Mouse (Mus musculus): ENCODE data around the gene Axl. TPM values are rescaled to one million over a fixed set of nuclear protein-coding genes. Genes with fewer than 3 reads are reported as not detected.
A peak's percentile ranks its signal among the peaks of the same experiment; 100 is the strongest.

The Axl gene
- total RNA-seq (2014; rRNA removed) = 22.2 and 28.1 TPM in 2 replicates
- 16.5 and 20.7 TPM in 2 replicates for polyA plus RNA-seq (2015; fragmentation: Nextera tagmentation; extraction: Ambion mirVana)

- Histone ChIP-seq H3K27me3 (ENCODE audit: insufficient read depth, low read length) (no peaks in the 10 kb centered on the region; the same call in 1 of the 2 replicates), H3K9ac (replicated peaks; ENCODE audit: low read length, poor library complexity, severe bottlenecking) (peak within 1 kb of the TSS; percentile 44), H3K9me3 (ENCODE audit: low read length) (no peaks in the 10 kb centered on the region), H3K27ac (ENCODE audit: low read depth, low read length) (peak within 1 kb of the TSS; percentile 32; the same call in 1 of the 2 replicates), H3K36me3 (ENCODE audit: insufficient read depth, low read length) (no peaks in the 10 kb centered on the region), H3K4me3 (ENCODE audit: low read depth, low read length) (peak within 1 kb of the TSS; percentile 33), H3K4me2 (ENCODE audit: low read depth, low read length, poor library complexity, severe bottlenecking) (peak within 1 kb of the TSS; percentile 61), H3K4me1 (ENCODE audit: insufficient read depth, low read length) (no peaks in the 10 kb centered on the region)
- WGBS = 2% methylated on average over 22 of the region's 30 CpGs
- no peak for TF ChIP-seq CTCF (IDR thresholded peaks at IDR 0.05)
- DNase-seq (ENCODE audit: low spot score) = peak; percentile 63
- peak; percentile 78 for ATAC-seq (ENCODE audit: low FRiP score)
Measured at GRCm38 (mm10) chr7:25788220-25789128, at the start of gene Axl. Gene Axl (minus strand): TSS chr7:25788705.

- ATAC-seq (ENCODE audit: low FRiP score) (no peak), DNase-seq (ENCODE audit: low spot score) (no peak)
- H3K27me3 ChIP-seq (ENCODE audit: insufficient read depth, low read length) = no peaks in the 10 kb centered on the region
- no peak for TF ChIP-seq CTCF (IDR thresholded peaks at IDR 0.05)
- H3K4me3 ChIP-seq (ENCODE audit: low read depth, low read length) = no peak overlapping the region
- no peak overlapping the region for H3K9ac ChIP-seq (replicated peaks; ENCODE audit: low read length, poor library complexity, severe bottlenecking)
- WGBS = 80% methylated on average over 10 of the region's 10 CpGs
- H3K27ac ChIP-seq (ENCODE audit: low read depth, low read length) = no peak overlapping the region
- H3K4me2 ChIP-seq (ENCODE audit: low read depth, low read length, poor library complexity, severe bottlenecking) = no peak overlapping the region
- H3K36me3 ChIP-seq (ENCODE audit: insufficient read depth, low read length) = no peaks in the 10 kb centered on the region
- H3K4me1 ChIP-seq (ENCODE audit: insufficient read depth, low read length) = no peaks in the 10 kb centered on the region
- no peaks in the 10 kb centered on the region for H3K9me3 ChIP-seq (ENCODE audit: low read length)
Measured at GRCm38 (mm10) chr7:25835188-25835891, 46.8 kb upstream of the Axl start.

- DNase-seq (ENCODE audit: low spot score) (no peak), ATAC-seq (ENCODE audit: low FRiP score) (no peak)
- Histone ChIP-seq H3K36me3 (ENCODE audit: insufficient read depth, low read length) (no peaks in the 10 kb centered on the region), H3K9ac (replicated peaks; ENCODE audit: low read length, poor library complexity, severe bottlenecking) (no peak overlapping the region), H3K27ac (ENCODE audit: low read depth, low read length) (no peak overlapping the region), H3K27me3 (ENCODE audit: insufficient read depth, low read length) (no peaks in the 10 kb centered on the region), H3K4me1 (ENCODE audit: insufficient read depth, low read length) (no peaks in the 10 kb centered on the region), H3K4me3 (ENCODE audit: low read depth, low read length) (no peak overlapping the region), H3K9me3 (ENCODE audit: low read length) (no peaks in the 10 kb centered on the region), H3K4me2 (ENCODE audit: low read depth, low read length, poor library complexity, severe bottlenecking) (no peak overlapping the region)
- TF ChIP-seq CTCF (IDR thresholded peaks at IDR 0.05) = no peak
- 79% methylated on average over 10 of the region's 10 CpGs for WGBS
Measured at GRCm38 (mm10) chr7:25831557-25832530, 43.3 kb upstream of the Axl start.

GRCm38 (mm10) chr7:25830251-25830650, 41.7 kb upstream of the Axl start:
- no peaks in the 10 kb centered on the region for H3K9me3 ChIP-seq (ENCODE audit: low read length)
- TF ChIP-seq CTCF (IDR thresholded peaks at IDR 0.05) = no peak
- WGBS = 62% methylated on average over 2 of the region's 2 CpGs
- H3K36me3 ChIP-seq (ENCODE audit: insufficient read depth, low read length) = no peaks in the 10 kb centered on the region
- H3K27ac ChIP-seq (ENCODE audit: low read depth, low read length) = no peak overlapping the region
- DNase-seq (ENCODE audit: low spot score) (no peak), ATAC-seq (ENCODE audit: low FRiP score) (no peak)
- H3K4me2 ChIP-seq (ENCODE audit: low read depth, low read length, poor library complexity, severe bottlenecking) = no peak overlapping the region
- no peaks in the 10 kb centered on the region for H3K27me3 ChIP-seq (ENCODE audit: insufficient read depth, low read length)
- no peak overlapping the region for H3K4me3 ChIP-seq (ENCODE audit: low read depth, low read length)
- no peaks in the 10 kb centered on the region for H3K4me1 ChIP-seq (ENCODE audit: insufficient read depth, low read length)
- no peak overlapping the region for H3K9ac ChIP-seq (replicated peaks; ENCODE audit: low read length, poor library complexity, severe bottlenecking)

- DNase-seq (ENCODE audit: low spot score) = no peak
Measured at GRCm38 (mm10) chr7:25827199-25827598, 38.7 kb upstream of the Axl start.

More at GRCm38 (mm10) chr7:25827199-25827598, 38.7 kb upstream of the Axl start:
- no peak for TF ChIP-seq CTCF (IDR thresholded peaks at IDR 0.05)
- 73% methylated on average over 3 of the region's 3 CpGs for WGBS
- H3K9me3 ChIP-seq (ENCODE audit: low read length) = no peaks in the 10 kb centered on the region
- H3K4me1 ChIP-seq (ENCODE audit: insufficient read depth, low read length) = no peaks in the 10 kb centered on the region
- no peak overlapping the region for H3K4me2 ChIP-seq (ENCODE audit: low read depth, low read length, poor library complexity, severe bottlenecking)
- H3K27ac ChIP-seq (ENCODE audit: low read depth, low read length) = no peak overlapping the region
- H3K9ac ChIP-seq (replicated peaks; ENCODE audit: low read length, poor library complexity, severe bottlenecking) = no peak overlapping the region
- H3K27me3 ChIP-seq (ENCODE audit: insufficient read depth, low read length) = no peaks in the 10 kb centered on the region
- no peaks in the 10 kb centered on the region for H3K36me3 ChIP-seq (ENCODE audit: insufficient read depth, low read length)
- no peak for ATAC-seq (ENCODE audit: low FRiP score)
- no peak overlapping the region for H3K4me3 ChIP-seq (ENCODE audit: low read depth, low read length)
